Mouse (Mus musculus) C2C12 (cell line): Measurements from ENCODE around the gene Arl5c. TPM values are rescaled to one million over a fixed set of nuclear protein-coding genes. Genes with fewer than 3 reads are reported as not detected.

Source experiments
- H3K27me3 ChIP-seq: one replicate; pipeline ENCODE4 v1.6.1; 2011; ENCODE audit not compliant: control insufficient read depth, insufficient read depth, insufficient read length
- H3K36me3 ChIP-seq: one replicate; pipeline ENCODE4 v1.6.1; 2011; ENCODE audit not compliant: control insufficient read depth, insufficient read depth
- H3K4me3 ChIP-seq: one replicate; pipeline ENCODE4 v1.5.1; 2011; ENCODE audit warnings: mild to moderate bottlenecking, control low read depth; ENCODE audit not compliant: poor library complexity, insufficient read depth, severe bottlenecking
- H3K79me2 ChIP-seq: one replicate; pipeline ENCODE4 v1.6.1; 2011; ENCODE audit not compliant: control insufficient read depth, insufficient read depth
- H3K79me3 ChIP-seq: one replicate; pipeline ENCODE4 v1.6.1; 2011; ENCODE audit warnings: low read depth, control low read depth
- H3ac ChIP-seq: one replicate; pipeline ENCODE3; 2011; ENCODE audit warnings: low read depth; ENCODE audit not compliant: control insufficient read depth, insufficient read length
- CEBPB ChIP-seq: IDR thresholded peaks from one replicate; pipeline ENCODE4 v1.6.1; 2011; ENCODE audit warnings: low read depth, mild to moderate bottlenecking, control low read depth, moderate library complexity
- CTCF ChIP-seq: IDR thresholded peaks from one replicate; pipeline ENCODE4 v1.5.1; 2011; ENCODE audit not compliant: control insufficient read depth, insufficient read depth, insufficient read length
- FOSL1 ChIP-seq: IDR thresholded peaks from one replicate; pipeline ENCODE4 v1.8.0; 2011; ENCODE audit warnings: mild to moderate bottlenecking, low read length; ENCODE audit not compliant: poor library complexity, insufficient read depth, severe bottlenecking
- MAX ChIP-seq: IDR thresholded peaks from one replicate; pipeline ENCODE4 v1.6.1; 2011; ENCODE audit warnings: mild to moderate bottlenecking, control low read depth
- MYOD1 ChIP-seq: IDR thresholded peaks from one replicate; pipeline ENCODE4 v1.6.1; 2011; ENCODE audit warnings: low read depth; ENCODE audit not compliant: control insufficient read depth, insufficient read length
- MYOG ChIP-seq: IDR thresholded peaks from one replicate; pipeline ENCODE4 v1.6.1; 2011; ENCODE audit not compliant: control insufficient read depth, insufficient read length; ENCODE audit errors: extremely low read depth
- USF1 ChIP-seq: IDR thresholded peaks from one replicate; pipeline ENCODE4 v1.6.1; 2011; ENCODE audit warnings: low read depth, mild to moderate bottlenecking, control low read depth, moderate library complexity
- polyA plus RNA-seq: library from polyadenylated mRNA; unstranded; fragments of >200 nt; fragmentation: generic; extraction: Trizol; gene quantifications from one replicate; pipeline ENCODE4 v1.2.1, GENCODE M21; 2012; ENCODE audit warnings: missing spikeins

Arl5c gene
- polyA plus RNA-seq, 1 experiment = 0.54 TPM

- no peak overlapping the region for H3K4me3 ChIP-seq
- H3ac ChIP-seq = no peak overlapping the region
- no peaks in the 10 kb centered on the region for H3K79me2 ChIP-seq
- no peaks in the 10 kb centered on the region for H3K27me3 ChIP-seq
- TF ChIP-seq USF1 = no peak
- TF ChIP-seq MYOG = no peak
- no peak for TF ChIP-seq MAX
- TF ChIP-seq FOSL1 = no peak
- no peak for TF ChIP-seq CEBPB
- TF ChIP-seq CTCF = no peak
- TF ChIP-seq MYOD1 = no peak
- H3K36me3 ChIP-seq = no peaks in the 10 kb centered on the region
- H3K79me3 ChIP-seq = no peaks in the 10 kb centered on the region
Observed at GRCm38 (mm10) chr11:98000378-98001140, 4.6 kb upstream of the Arl5c start.

- H3K27me3 ChIP-seq = no peaks in the 10 kb centered on the region
- H3K79me2 ChIP-seq = no peaks in the 10 kb centered on the region
- H3K79me3 ChIP-seq = no peaks in the 10 kb centered on the region
- H3K36me3 ChIP-seq = no peaks in the 10 kb centered on the region
- H3K4me3 ChIP-seq = no peak overlapping the region
- H3ac ChIP-seq = no peak overlapping the region
- TF ChIP-seq MYOD1 (no peak), FOSL1 (no peak), CTCF (no peak), USF1 (no peak), MYOG (no peak), MAX (no peak), CEBPB (no peak)
Observed at GRCm38 (mm10) chr11:97999748-98000147, 3.8 kb upstream of the Arl5c start.

GRCm38 (mm10) chr11:97998898-97999608 lies 3.1 kb upstream of the Arl5c start:
- H3K36me3 ChIP-seq = no peaks in the 10 kb centered on the region
- H3K79me2 ChIP-seq = no peaks in the 10 kb centered on the region
- no peaks in the 10 kb centered on the region for H3K27me3 ChIP-seq
- H3ac ChIP-seq = no peak overlapping the region
- TF ChIP-seq CEBPB = no peak
- TF ChIP-seq MYOG = no peak
- no peak for TF ChIP-seq FOSL1
- TF ChIP-seq USF1 = no peak
- no peak for TF ChIP-seq CTCF
- no peak for TF ChIP-seq MYOD1
- TF ChIP-seq MAX = no peak
- no peak overlapping the region for H3K4me3 ChIP-seq
- no peaks in the 10 kb centered on the region for H3K79me3 ChIP-seq

GRCm38 (mm10) chr11:97998074-97998793 lies 2.3 kb upstream of the Arl5c start:
- no peak for TF ChIP-seq CEBPB
- TF ChIP-seq USF1 = no peak
- TF ChIP-seq CTCF = no peak
- TF ChIP-seq MAX = no peak
- no peak for TF ChIP-seq FOSL1
- no peaks in the 10 kb centered on the region for H3K79me3 ChIP-seq
- H3K36me3 ChIP-seq = no peaks in the 10 kb centered on the region
- H3ac ChIP-seq = no peak overlapping the region
- no peak overlapping the region for H3K4me3 ChIP-seq
- no peaks in the 10 kb centered on the region for H3K27me3 ChIP-seq
- H3K79me2 ChIP-seq = no peaks in the 10 kb centered on the region

GRCm38 (mm10) chr11:97997387-97997960 lies 1.5 kb upstream of the Arl5c start:
- TF ChIP-seq FOSL1 = no peak
- Histone ChIP-seq H3K36me3 (no peaks in the 10 kb centered on the region), H3K27me3 (no peaks in the 10 kb centered on the region), H3ac (no peak overlapping the region), H3K4me3 (no peak overlapping the region), H3K79me2 (no peaks in the 10 kb centered on the region), H3K79me3 (no peaks in the 10 kb centered on the region)

- no peak for TF ChIP-seq MAX
- TF ChIP-seq USF1 = no peak
- no peak for TF ChIP-seq CEBPB
- TF ChIP-seq MYOG = no peak
- Histone ChIP-seq H3K4me3 (no peak overlapping the region), H3K79me3 (no peaks in the 10 kb centered on the region), H3K36me3 (no peaks in the 10 kb centered on the region), H3K27me3 (no peaks in the 10 kb centered on the region), H3K79me2 (no peaks in the 10 kb centered on the region), H3ac (no peak overlapping the region)
Observed at GRCm38 (mm10) chr11:97996691-97997090, 710 bp upstream of the Arl5c start.
